Mouse (Mus musculus) midbrain, embryonic 15.5 days (tissue): Measurements from ENCODE around the gene Zbtb34. TPM values are rescaled to one million over a fixed set of nuclear protein-coding genes. Genes with fewer than 3 reads are reported as not detected.

Experiments
- ATAC-seq: fragments of 200-750 bp; cut with Nextera tagmentation; replicated peaks from 2 replicates; pipeline ENCODE4 v1.8.0; 2017; ENCODE audit warnings: moderate TSS enrichment
- H3K27ac ChIP-seq: fragments of 300-500 bp; sonication (generic); 2 replicates; pipeline ENCODE4 v1.5.1; 2015; ENCODE audit warnings: mild to moderate bottlenecking, inconsistent platforms
- H3K27me3 ChIP-seq: fragments of 300-500 bp; sonication (generic); replicated peaks from 2 replicates; pipeline ENCODE4 v1.6.1; 2015; ENCODE audit warnings: inconsistent platforms
- H3K36me3 ChIP-seq: fragments of 300-500 bp; sonication (generic); replicated peaks from 2 replicates; pipeline ENCODE4 v1.6.1; 2015; ENCODE audit warnings: inconsistent platforms
- H3K4me1 ChIP-seq: fragments of 300-500 bp; sonication (generic); 2 replicates; pipeline ENCODE4 v1.6.1; 2015; ENCODE audit warnings: inconsistent platforms
- H3K4me2 ChIP-seq: fragments of 300-500 bp; sonication (generic); 2 replicates; pipeline ENCODE4 v1.6.1; 2015; ENCODE audit warnings: inconsistent platforms, mild to moderate bottlenecking, moderate library complexity
- H3K4me3 ChIP-seq: fragments of 300-500 bp; sonication (generic); 2 replicates; pipeline ENCODE4 v1.5.1; 2015; ENCODE audit warnings: mild to moderate bottlenecking, inconsistent platforms
- H3K9ac ChIP-seq: fragments of 300-500 bp; sonication (generic); 2 replicates; pipeline ENCODE4 v1.6.1; 2015; ENCODE audit warnings: mild to moderate bottlenecking, inconsistent platforms
- H3K9me3 ChIP-seq: fragments of 300-500 bp; sonication (generic); 2 replicates; pipeline ENCODE4 v1.6.1; 2016; ENCODE audit warnings: inconsistent platforms
- WGBS: fragments of 180-500 bp; shearing (Covaris S2); methylation state at CpG from one replicate; pipeline ENCODE4 v1.1.7; 2015; ENCODE audit warnings: mixed read lengths; 5-methylcytosine and 5-hydroxymethylcytosine counted together
- polyA plus RNA-seq: library from polyadenylated mRNA; unstranded; fragments of >200 nt; fragmentation: Nextera tagmentation; extraction: Ambion mirVana; gene quantifications from 2 replicates; pipeline ENCODE4 v1.2.1, GENCODE M21; 2015

Gene Zbtb34
- polyA plus RNA-seq, 1 experiment from 2014 or later = 8.7 TPM

- no peak for ATAC-seq
- H3K4me2 ChIP-seq = no peak overlapping the region
- H3K9ac ChIP-seq = no peak overlapping the region
- no peak overlapping the region for H3K4me3 ChIP-seq
- 92% methylated on average over 5 of the region's 5 CpGs for WGBS
- H3K4me1 ChIP-seq = peaks cover 11% of the 10 kb centered on the region
- H3K36me3 ChIP-seq = peaks cover 4% of the 10 kb centered on the region; the same call in 1 of the 2 replicates
- H3K9me3 ChIP-seq = no peaks in the 10 kb centered on the region
- no peak overlapping the region for H3K27ac ChIP-seq
- no peaks in the 10 kb centered on the region for H3K27me3 ChIP-seq
Measured at GRCm38 (mm10) chr2:33456242-33456641, 25.1 kb upstream of the Zbtb34 start.

- 84% methylated on average over 3 of the region's 3 CpGs for WGBS
- H3K9me3 ChIP-seq = no peaks in the 10 kb centered on the region
- no peak overlapping the region for H3K9ac ChIP-seq
- H3K4me1 ChIP-seq = peaks cover 11% of the 10 kb centered on the region
- H3K4me3 ChIP-seq = no peak overlapping the region
- no peak for ATAC-seq
- H3K27ac ChIP-seq = no peak overlapping the region
- H3K27me3 ChIP-seq = no peaks in the 10 kb centered on the region
- H3K4me2 ChIP-seq = no peak overlapping the region
- H3K36me3 ChIP-seq = peaks cover 3% of the 10 kb centered on the region; the same call in 1 of the 2 replicates
Measured at GRCm38 (mm10) chr2:33455350-33455749, 24.2 kb upstream of the Zbtb34 start.

GRCm38 (mm10) chr2:33454816-33455215, 23.7 kb upstream of the Zbtb34 start:
- H3K27ac ChIP-seq = no peak overlapping the region
- H3K4me2 ChIP-seq = no peak overlapping the region
- no peaks in the 10 kb centered on the region for H3K9me3 ChIP-seq
- peaks cover 4% of the 10 kb centered on the region; the same call in 1 of the 2 replicates for H3K36me3 ChIP-seq
- no peaks in the 10 kb centered on the region for H3K27me3 ChIP-seq
- no peak overlapping the region for H3K4me3 ChIP-seq
- ATAC-seq = no peak
- WGBS = 80% methylated on average over 8 of the region's 8 CpGs
- H3K4me1 ChIP-seq = peaks cover 11% of the 10 kb centered on the region
- H3K9ac ChIP-seq = no peak overlapping the region

GRCm38 (mm10) chr2:33453476-33453875, 22.4 kb upstream of the Zbtb34 start:
- ATAC-seq = no peak
- Histone ChIP-seq H3K36me3 (peaks cover 9% of the 10 kb centered on the region; the same call in 1 of the 2 replicates), H3K9ac (no peak overlapping the region), H3K4me3 (no peak overlapping the region), H3K4me2 (no peak overlapping the region), H3K27me3 (no peaks in the 10 kb centered on the region), H3K27ac (0 out of 2 replicates have a peak overlapping the region, but pooled peaks have one; percentile 35), H3K4me1 (peaks cover 11% of the 10 kb centered on the region), H3K9me3 (no peaks in the 10 kb centered on the region)
- 56% methylated on average over 3 of the region's 3 CpGs for WGBS

- no peaks in the 10 kb centered on the region for H3K9me3 ChIP-seq
- 89% methylated on average over 5 of the region's 5 CpGs for WGBS
- no peak overlapping the region for H3K27ac ChIP-seq
- H3K9ac ChIP-seq = no peak overlapping the region
- H3K36me3 ChIP-seq = peaks cover 5% of the 10 kb centered on the region; the same call in 1 of the 2 replicates
- H3K27me3 ChIP-seq = no peaks in the 10 kb centered on the region
- H3K4me2 ChIP-seq = no peak overlapping the region
- ATAC-seq = no peak
- H3K4me1 ChIP-seq = peaks cover 11% of the 10 kb centered on the region
- H3K4me3 ChIP-seq = no peak overlapping the region
Measured at GRCm38 (mm10) chr2:33452721-33453120, 21.6 kb upstream of the Zbtb34 start.

- ATAC-seq = no peak
- no peaks in the 10 kb centered on the region for H3K9me3 ChIP-seq
- peaks cover 11% of the 10 kb centered on the region for H3K4me1 ChIP-seq
- H3K27ac ChIP-seq = no peak overlapping the region
- H3K4me3 ChIP-seq = no peak overlapping the region
- no peak overlapping the region for H3K9ac ChIP-seq
- peaks cover 5% of the 10 kb centered on the region; the same call in 1 of the 2 replicates for H3K36me3 ChIP-seq
- H3K27me3 ChIP-seq = no peaks in the 10 kb centered on the region
- H3K4me2 ChIP-seq = no peak overlapping the region
- WGBS = 51% methylated on average over 4 of the region's 4 CpGs
Measured at GRCm38 (mm10) chr2:33452140-33452539, 21.0 kb upstream of the Zbtb34 start.

- WGBS = 88% methylated on average over 11 of the region's 11 CpGs
- no peak for ATAC-seq
Measured at GRCm38 (mm10) chr2:33451038-33451978, 20.2 kb upstream of the Zbtb34 start.

GRCm38 (mm10) chr2:33449119-33449873, 18.2 kb upstream of the Zbtb34 start:
- no peak for ATAC-seq
- WGBS = 89% methylated on average over 22 of the region's 22 CpGs
- H3K36me3 ChIP-seq = peaks cover 5% of the 10 kb centered on the region; the same call in 1 of the 2 replicates
- no peak overlapping the region for H3K27ac ChIP-seq
- H3K4me3 ChIP-seq = no peak overlapping the region
- no peak overlapping the region for H3K9ac ChIP-seq
- H3K9me3 ChIP-seq = no peaks in the 10 kb centered on the region
- peaks cover 11% of the 10 kb centered on the region for H3K4me1 ChIP-seq
- no peak overlapping the region for H3K4me2 ChIP-seq
- H3K27me3 ChIP-seq = no peaks in the 10 kb centered on the region

More at GRCm38 (mm10) chr2:33451038-33451978, 20.2 kb upstream of the Zbtb34 start:
- Histone ChIP-seq H3K9me3 (no peaks in the 10 kb centered on the region), H3K4me1 (peaks cover 11% of the 10 kb centered on the region), H3K27ac (no peak overlapping the region), H3K4me2 (no peak overlapping the region), H3K9ac (no peak overlapping the region), H3K27me3 (no peaks in the 10 kb centered on the region), H3K4me3 (no peak overlapping the region), H3K36me3 (peaks cover 5% of the 10 kb centered on the region; the same call in 1 of the 2 replicates)

- Histone ChIP-seq H3K9ac (no peak overlapping the region), H3K4me2 (no peak overlapping the region), H3K4me1 (no peaks in the 10 kb centered on the region), H3K4me3 (no peak overlapping the region), H3K36me3 (0 out of 2 replicates have a peak, but pooled peaks cover 5% of the 10 kb centered on the region), H3K27ac (no peak overlapping the region), H3K9me3 (no peaks in the 10 kb centered on the region), H3K27me3 (no peaks in the 10 kb centered on the region)
- 76% methylated on average over 1 of the region's 1 CpGs for WGBS
- no peak for ATAC-seq
Measured at GRCm38 (mm10) chr2:33446796-33447195, 15.7 kb upstream of the Zbtb34 start.

GRCm38 (mm10) chr2:33445741-33446140, 14.6 kb upstream of the Zbtb34 start:
- no peak overlapping the region for H3K4me2 ChIP-seq
- H3K4me3 ChIP-seq = no peak overlapping the region
- H3K27me3 ChIP-seq = no peaks in the 10 kb centered on the region
- no peak for ATAC-seq
- H3K4me1 ChIP-seq = peaks cover 5% of the 10 kb centered on the region
- 89% methylated on average over 5 of the region's 5 CpGs for WGBS
- no peak overlapping the region for H3K9ac ChIP-seq
- H3K9me3 ChIP-seq = no peaks in the 10 kb centered on the region
- no peak overlapping the region for H3K27ac ChIP-seq
- H3K36me3 ChIP-seq = 0 out of 2 replicates have a peak, but pooled peaks cover 5% of the 10 kb centered on the region

GRCm38 (mm10) chr2:33444862-33445261, 13.7 kb upstream of the Zbtb34 start:
- Histone ChIP-seq H3K27me3 (no peaks in the 10 kb centered on the region), H3K4me2 (no peak overlapping the region), H3K36me3 (0 out of 2 replicates have a peak, but pooled peaks cover 5% of the 10 kb centered on the region), H3K27ac (no peak overlapping the region), H3K4me1 (peaks cover 10% of the 10 kb centered on the region), H3K9ac (no peak overlapping the region), H3K9me3 (no peaks in the 10 kb centered on the region), H3K4me3 (no peak overlapping the region)
- no peak for ATAC-seq

- no peak for ATAC-seq
- Histone ChIP-seq H3K4me3 (no peak overlapping the region), H3K4me2 (no peak overlapping the region), H3K27me3 (no peaks in the 10 kb centered on the region), H3K27ac (no peak overlapping the region), H3K4me1 (peaks cover 14% of the 10 kb centered on the region), H3K36me3 (no peaks in the 10 kb centered on the region), H3K9me3 (no peaks in the 10 kb centered on the region), H3K9ac (no peak overlapping the region)
- WGBS = 37% methylated on average over 5 of the region's 5 CpGs
Measured at GRCm38 (mm10) chr2:33444358-33444757, 13.2 kb upstream of the Zbtb34 start.
